Mouse (Mus musculus) gastrocnemius, postnatal 14 days (tissue): ENCODE results near the gene Zfp512. TPM values are rescaled to one million over a fixed set of nuclear protein-coding genes. Genes with fewer than 3 reads are reported as not detected.
"Not testable (repeated sequence)": the region's sequence is repeated elsewhere in the genome, so short reads cannot be mapped to it uniquely, and the experiment has no call there.

ENCODE experiments used
- DNase-seq: peaks from one replicate; pipeline ENCODE4 v3.0.0; 2021; ENCODE audit warnings: mixed read lengths
- intact Hi-C: fragments of 180-260 bp; cut with DNase I; formaldehyde crosslinking; loops from one replicate; pipeline ENCODE4 v1.15.1; 2025; ENCODE audit warnings: low total_unique reads
- long read RNA-seq, 2 experiments: library from polyadenylated mRNA; stranded (forward); transcript quantifications; one replicate each; pipeline ENCODE4 v2.0.0; 2021
- total RNA-seq, 2 experiments: library from RNA; stranded (reverse); gene quantifications; 2 replicates each; pipeline ENCODE4 v1.2.3; 2021

Zfp512 gene
- total RNA-seq, result 10 to 100 TPM; 11.2 to 12.1 TPM
- long read RNA-seq, experiment 1, transcript Zfp512-201 (14 exons, 3,299 nt), result major isoform, 14 of 28 reads
- long read RNA-seq, experiment 1, partial matches to known transcripts, result 4 of 28 reads
- long read RNA-seq, experiment 1, other reads (novel, unspliced or antisense), result 9 of 28 reads
- long read RNA-seq, experiment 2, transcript Zfp512-201 (14 exons, 3,299 nt), result major isoform, 11 of 15 reads
- long read RNA-seq, experiment 2, partial matches to known transcripts, result 2 of 15 reads
- long read RNA-seq, experiment 2, other reads (novel, unspliced or antisense), result 2 of 15 reads

GRCm38 (mm10) chr5:31451878-31452561 lies at the start of gene Zfp512:
Zfp512 (plus strand) TSS chr5:31452431.
- intact Hi-C loops, result no loop called here
- peak; percentile 94 for DNase-seq

GRCm38 (mm10) chr5:31434727-31435126 lies 17.5 kb upstream of the Zfp512 start:
- intact Hi-C loops, DNase-seq: not testable (repeated sequence)

GRCm38 (mm10) chr5:31451336-31451735 lies 895 bp upstream of the Zfp512 start:
- DNase-seq, result no peak
- intact Hi-C loops, result no loop called here

- intact Hi-C loops, result no loop called here
- DNase-seq, result no peak
Measured at GRCm38 (mm10) chr5:31452562-31452878, 289 bp downstream of the Zfp512 start.

GRCm38 (mm10) chr5:31452886-31453410 lies 717 bp downstream of the Zfp512 start:
- no peak for DNase-seq
- intact Hi-C loops, result no loop called here

GRCm38 (mm10) chr5:31467798-31468197 lies 15.6 kb downstream of the Zfp512 start:
- DNase-seq, result no peak
- intact Hi-C loops, result no loop called here

- no peak for DNase-seq
- intact Hi-C loops, result no loop called here
Measured at GRCm38 (mm10) chr5:31469711-31470110, 17.5 kb downstream of the Zfp512 start.

- DNase-seq, result peak; percentile 53
- intact Hi-C loops, result no loop called here
Measured at GRCm38 (mm10) chr5:31470334-31470733, 18.1 kb downstream of the Zfp512 start.

- DNase-seq, result no peak
- intact Hi-C loops, result no loop called here
Measured at GRCm38 (mm10) chr5:31480536-31480935, 28.3 kb downstream of the Zfp512 start.

GRCm38 (mm10) chr5:31485440-31485839 lies 33.2 kb downstream of the Zfp512 start, which contains the start of gene 4930548H24Rik:
4930548H24Rik (plus strand) TSS chr5:31485740.
- intact Hi-C loops, result no loop called here
- DNase-seq, result no peak

- intact Hi-C loops, result no loop called here
- no peak for DNase-seq
Measured at GRCm38 (mm10) chr5:31487889-31488288, 35.7 kb downstream of the Zfp512 start.

- no peak for DNase-seq
- intact Hi-C loops, result no loop called here
Measured at GRCm38 (mm10) chr5:31489116-31489769, 37.0 kb downstream of the Zfp512 start.

- intact Hi-C loops, result no loop called here
- no peak for DNase-seq
Measured at GRCm38 (mm10) chr5:31492031-31492430, 39.8 kb downstream of the Zfp512 start.

GRCm38 (mm10) chr5:31494513-31495297 lies 42.5 kb downstream of the Zfp512 start, which contains the start of gene Gpn1:
Gpn1 (plus strand) TSS chr5:31494741.
- intact Hi-C loops, result no loop called here
- DNase-seq, result peak; percentile 88

GRCm38 (mm10) chr5:31504843-31505242 lies 52.6 kb downstream of the Zfp512 start:
- DNase-seq, result no peak
- intact Hi-C loops, result no loop called here

- intact Hi-C loops, result no loop called here
- DNase-seq, result no peak
Measured at GRCm38 (mm10) chr5:31512481-31512880, 60.2 kb downstream of the Zfp512 start.

- no peak for DNase-seq
- intact Hi-C loops, result no loop called here
Measured at GRCm38 (mm10) chr5:31520556-31520955, 68.3 kb downstream of the Zfp512 start.

GRCm38 (mm10) chr5:31526354-31527116 lies 74.3 kb downstream of the Zfp512 start, which contains the start of gene Slc4a1ap:
Slc4a1ap (plus strand) TSS chr5:31526995.
- DNase-seq, result peak; percentile 67
- intact Hi-C loops, result no loop called here
